Mouse (Mus musculus): ENCODE data around the gene Zdhhc7.
A peak's percentile ranks its signal among the peaks of the same experiment; 100 is the strongest.

The Zdhhc7 gene

DNA sequence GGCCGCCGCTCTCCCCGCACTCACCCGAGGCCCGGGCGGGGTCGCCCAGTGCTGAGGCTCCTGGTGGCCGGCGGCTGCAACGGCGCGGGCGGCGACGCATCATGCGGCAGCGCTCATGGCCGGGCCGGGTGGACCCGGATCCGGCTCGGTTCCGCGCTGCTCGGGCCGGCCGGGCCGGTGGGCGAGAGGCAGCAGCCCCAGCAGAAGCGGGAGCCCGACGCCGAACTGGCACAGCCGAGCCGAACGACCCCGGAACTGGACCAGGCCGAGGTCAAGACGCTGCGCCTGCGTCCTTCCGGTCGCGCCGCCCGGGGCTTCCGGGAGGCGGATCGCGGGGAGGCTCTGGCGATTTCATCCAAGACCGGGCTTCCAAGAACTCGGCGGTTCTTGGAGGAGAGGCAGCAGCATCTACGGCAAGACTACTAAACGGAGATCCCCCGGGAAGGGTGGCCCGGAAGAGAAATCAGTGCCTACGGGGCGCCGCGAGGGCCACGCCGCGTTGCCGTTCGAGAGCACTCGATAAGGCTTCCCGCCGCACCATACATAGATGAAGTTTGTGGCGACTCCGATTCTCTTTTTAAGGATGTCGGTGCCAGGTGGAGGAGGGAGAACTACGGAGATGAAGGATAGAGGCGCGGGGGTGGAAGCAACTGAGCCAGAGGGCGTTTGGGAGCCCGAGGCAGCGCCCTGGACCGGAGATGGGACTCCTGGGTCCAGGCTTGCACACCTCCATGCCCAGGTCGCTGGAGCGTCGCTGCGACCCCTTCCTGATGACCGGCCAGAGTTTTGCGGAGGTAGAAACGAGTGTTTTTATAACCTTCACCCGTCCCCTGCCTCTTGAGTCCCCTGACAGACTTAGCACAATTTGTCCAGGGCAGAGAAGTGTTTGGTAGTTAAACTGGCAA is at the start of gene Zdhhc7:
Gene Zdhhc7, minus strand, starts transcription at position 415 of the 905 bp plus-strand sequence.
- DNase-seq (ENCODE audit: low spot score in 2 of 2) = peak; percentile 81 to 84

DNA sequence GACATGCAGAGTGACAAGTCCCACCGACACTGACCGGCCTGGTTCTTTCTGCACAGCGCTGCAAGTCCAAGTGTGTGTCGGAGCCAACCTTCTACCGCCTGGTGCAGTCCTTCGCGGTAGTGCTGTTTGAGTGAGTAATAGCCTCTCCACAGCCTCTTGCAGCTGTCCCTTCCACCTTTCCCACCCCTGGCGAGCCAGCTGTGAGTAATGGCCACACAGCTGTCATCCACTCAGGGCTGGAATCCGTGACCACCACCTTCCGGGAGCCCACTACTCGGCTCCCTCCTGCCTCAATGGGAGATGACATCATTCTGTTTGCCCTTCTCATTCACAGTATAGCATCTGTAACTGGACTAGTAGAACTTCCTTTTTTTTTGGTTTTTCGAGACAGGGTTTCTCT is 48.7 kb upstream of the Zdhhc7 start:
- DNase-seq (ENCODE audit: low spot score in 2 of 2) = no peak

DNA sequence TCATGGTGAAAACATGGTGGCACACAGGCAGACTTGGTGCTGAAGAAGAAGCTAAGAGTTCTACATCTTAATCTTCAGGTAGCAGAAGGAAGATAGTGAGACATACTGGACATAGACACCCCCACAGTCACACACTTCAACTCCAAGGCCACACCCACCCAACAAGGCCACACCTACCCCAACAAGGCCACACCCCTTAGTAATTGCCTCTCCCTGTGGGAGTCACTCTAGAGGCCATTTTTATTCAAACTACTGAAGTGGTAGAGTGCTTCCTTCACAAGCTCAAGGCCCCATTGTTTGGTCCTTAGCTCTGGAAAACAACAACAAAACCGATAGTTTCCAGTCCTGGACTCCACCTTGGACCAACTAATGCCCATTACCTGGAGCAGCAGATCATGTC is 44.8 kb upstream of the Zdhhc7 start:
- DNase-seq (ENCODE audit: low spot score in 2 of 2) = no peak

DNA sequence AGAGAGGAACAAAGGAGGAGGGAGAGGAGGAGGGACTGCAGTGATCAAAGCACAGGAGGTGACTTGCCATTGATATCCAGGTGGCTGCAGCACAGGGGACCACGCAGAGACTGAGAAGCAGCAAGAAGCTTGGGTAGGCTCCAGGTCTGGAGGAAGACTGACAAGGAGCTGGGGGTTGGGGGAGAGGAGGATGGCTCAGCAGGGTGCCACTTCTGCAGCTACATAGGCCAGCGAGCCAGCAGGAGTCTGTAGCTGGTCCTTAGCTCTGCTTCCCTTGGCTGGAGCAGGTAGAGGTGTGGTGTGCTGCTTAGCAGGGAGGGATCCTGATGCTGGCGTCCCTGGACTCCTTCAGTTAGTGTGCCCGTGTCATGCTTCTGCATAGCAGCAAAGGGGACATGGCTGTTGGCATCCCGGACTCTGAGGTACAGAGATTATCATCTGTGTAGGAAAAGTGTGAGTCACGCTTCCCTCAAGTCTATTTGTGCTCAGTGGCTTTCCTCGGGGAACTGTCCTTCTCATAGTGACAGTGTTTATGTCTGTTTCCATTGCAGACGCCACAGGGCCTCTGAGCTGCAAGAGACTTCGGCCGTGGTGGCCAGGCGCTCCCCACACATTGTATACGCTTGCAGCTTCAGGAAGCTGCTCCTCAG is 43.5 kb upstream of the Zdhhc7 start:
- DNase-seq (ENCODE audit: low spot score in 2 of 2) = no peak

DNA sequence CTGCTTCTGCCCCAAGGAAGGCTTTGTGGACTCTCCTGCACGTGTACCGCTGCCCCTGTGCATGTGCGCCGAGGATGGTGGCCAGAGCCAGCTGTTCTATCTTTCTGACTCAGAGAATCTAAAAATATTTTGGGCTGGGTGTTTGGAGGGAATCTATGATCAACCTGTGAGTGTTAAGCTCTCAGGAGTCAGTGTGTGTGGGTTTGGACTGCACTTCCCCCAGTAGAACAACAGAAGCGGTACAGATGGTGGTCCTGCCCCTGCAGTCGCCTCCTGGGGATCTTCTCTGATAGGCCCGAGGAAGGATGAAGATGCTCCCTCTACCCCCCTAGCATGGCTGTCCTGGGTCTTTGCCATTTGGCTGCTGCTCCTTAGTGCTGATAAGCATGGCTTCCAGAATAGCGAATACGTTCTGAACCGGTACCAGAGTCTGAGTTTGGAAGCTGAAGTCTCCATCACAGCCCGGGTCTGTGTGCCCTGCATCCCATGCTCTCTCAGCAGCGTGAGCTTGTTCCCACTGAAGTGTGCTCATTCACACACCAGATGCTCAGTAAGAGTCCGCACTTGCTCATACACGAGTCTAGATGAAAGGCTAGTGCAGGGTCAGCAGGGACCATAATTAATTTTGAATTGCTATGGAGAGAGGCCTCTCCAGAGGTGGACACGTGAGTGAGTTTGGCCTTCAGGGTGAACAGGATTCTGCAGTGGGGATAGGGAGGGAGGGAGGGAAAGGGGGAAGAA is 42.8 kb upstream of the Zdhhc7 start:
- peak in 1 of 2 experiments; percentile 32 for DNase-seq (ENCODE audit: low spot score in 2 of 2)

- no peak for DNase-seq (ENCODE audit: low spot score in 2 of 2)
Observed at GRCm38 (mm10) chr8:120140769-120141168, 39.5 kb upstream of the Zdhhc7 start.

- DNase-seq (ENCODE audit: low spot score in 2 of 2) = no peak
Observed at GRCm38 (mm10) chr8:120138958-120139357, 37.7 kb upstream of the Zdhhc7 start.

GRCm38 (mm10) chr8:120136618-120137017 is 35.3 kb upstream of the Zdhhc7 start:
- DNase-seq (ENCODE audit: low spot score in 2 of 2) = peak; percentile 56 to 70

DNA sequence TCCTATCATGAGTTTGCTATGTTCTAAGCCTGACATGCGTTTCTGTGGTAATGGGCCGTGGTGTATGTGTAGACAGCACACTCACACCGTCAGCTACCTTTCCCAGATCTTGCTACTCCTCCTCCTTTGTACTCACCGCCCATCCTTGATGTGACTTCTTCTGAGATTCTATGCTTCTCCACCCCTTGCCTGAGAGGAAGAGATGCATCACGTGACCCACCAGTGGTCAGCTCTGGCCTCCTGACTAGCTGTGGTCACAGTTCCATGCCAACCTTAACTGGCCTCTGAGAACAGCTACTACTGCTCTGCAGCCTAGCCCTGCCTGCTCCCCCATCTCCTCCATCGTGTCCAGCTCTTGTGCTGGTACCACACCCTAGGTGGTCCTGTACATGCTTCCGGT is 34.4 kb upstream of the Zdhhc7 start:
- no peak for DNase-seq (ENCODE audit: low spot score in 2 of 2)

- no peak for DNase-seq (ENCODE audit: low spot score in 2 of 2)
Observed at GRCm38 (mm10) chr8:120133169-120133568, 31.9 kb upstream of the Zdhhc7 start.

DNA sequence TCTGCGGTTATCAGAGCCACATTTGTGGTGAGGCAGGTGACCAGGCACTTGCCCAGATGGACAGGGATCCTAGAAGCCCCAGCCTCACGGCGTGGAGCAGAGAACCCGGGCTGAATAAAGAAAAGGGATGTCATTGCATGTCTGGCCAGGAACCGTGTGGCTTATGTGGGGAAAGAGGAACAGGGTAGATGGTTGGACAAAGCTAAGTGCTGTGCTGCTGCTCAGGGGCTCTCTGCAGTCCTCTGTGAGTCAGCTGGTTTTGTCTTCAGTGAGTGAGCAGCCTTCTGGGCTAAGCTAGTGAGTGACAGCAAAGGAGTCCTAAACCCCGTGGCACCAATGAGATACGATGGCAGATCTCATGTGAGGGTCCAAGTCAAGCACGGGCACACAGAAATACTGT is 29.9 kb upstream of the Zdhhc7 start:
- no peak for DNase-seq (ENCODE audit: low spot score in 2 of 2)

DNA sequence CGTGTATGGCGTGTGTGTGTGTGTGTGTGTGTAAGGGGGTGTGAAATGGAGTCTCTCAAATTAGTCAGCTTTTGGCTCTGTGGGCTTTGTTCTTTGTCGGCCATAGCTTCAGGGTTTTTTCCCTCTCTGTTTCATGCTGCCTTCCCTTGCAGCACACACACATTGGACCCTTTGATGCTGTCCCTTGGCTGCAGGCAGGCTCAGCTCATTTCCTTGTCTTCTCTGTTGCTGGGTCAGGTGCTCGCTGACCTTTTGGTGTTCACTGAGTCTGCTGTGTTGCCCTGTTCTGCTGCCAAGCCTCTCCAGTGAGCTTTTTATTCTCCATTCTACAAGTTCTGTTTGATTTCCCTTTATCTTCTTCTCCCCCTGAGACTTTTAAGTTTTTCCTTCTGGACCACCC is 28.3 kb upstream of the Zdhhc7 start:
- no peak for DNase-seq (ENCODE audit: low spot score in 2 of 2)

GRCm38 (mm10) chr8:120126357-120127161 is 25.3 kb upstream of the Zdhhc7 start:
- DNase-seq (ENCODE audit: low spot score in 2 of 2) = peak in 1 of 2 experiments; percentile 56

DNA sequence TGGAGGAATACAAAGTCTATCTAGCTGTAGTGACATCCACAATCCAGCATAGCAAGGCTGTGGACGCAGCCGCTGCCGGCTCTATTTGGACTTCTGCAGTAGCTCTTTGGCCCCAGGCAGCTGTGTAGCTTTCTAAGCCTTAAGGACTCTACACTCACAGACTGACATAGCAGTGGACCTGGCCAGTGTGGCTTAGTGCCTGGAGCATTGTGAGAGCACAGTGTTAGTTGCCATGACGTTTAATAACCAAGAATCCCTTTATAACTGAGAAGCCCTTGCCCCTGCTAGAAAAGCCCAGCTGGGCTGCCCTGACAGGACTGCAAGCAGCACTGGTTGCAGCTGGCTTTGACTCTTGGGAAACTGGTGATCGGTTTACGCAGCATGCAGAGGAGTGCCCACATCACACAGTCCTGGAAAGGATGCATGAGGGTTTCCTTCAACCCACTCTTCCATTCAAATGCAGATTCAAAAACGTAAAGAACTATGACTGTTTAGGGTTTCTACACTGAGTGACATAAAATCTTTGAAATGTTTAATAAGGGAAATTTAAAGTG is 23.6 kb upstream of the Zdhhc7 start:
- no peak for DNase-seq (ENCODE audit: low spot score in 2 of 2)

- DNase-seq (ENCODE audit: low spot score in 2 of 2) = peak in 1 of 2 experiments; percentile 59
Observed at GRCm38 (mm10) chr8:120124261-120124660, 23.0 kb upstream of the Zdhhc7 start.

DNA sequence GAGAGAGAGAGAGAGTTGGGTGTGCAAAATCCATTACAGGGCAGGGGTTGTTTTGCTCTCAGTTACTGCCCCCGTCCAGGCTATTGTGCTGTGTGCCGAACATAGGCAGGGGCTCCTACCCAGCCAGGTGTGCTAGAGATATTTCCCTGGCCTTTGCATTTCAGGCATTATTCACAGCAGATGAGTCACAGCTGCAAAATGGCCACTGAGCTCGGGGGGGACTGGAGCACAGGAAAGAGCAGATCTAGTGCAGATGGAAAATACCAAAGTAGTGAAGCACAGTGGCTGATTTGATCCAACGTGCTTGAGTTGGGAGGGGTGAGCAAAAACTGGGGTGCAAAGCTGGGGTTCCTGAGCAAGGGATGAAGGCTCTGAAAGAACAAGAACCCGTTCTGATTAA is 19.7 kb upstream of the Zdhhc7 start:
- no peak for DNase-seq (ENCODE audit: low spot score in 2 of 2)

DNA sequence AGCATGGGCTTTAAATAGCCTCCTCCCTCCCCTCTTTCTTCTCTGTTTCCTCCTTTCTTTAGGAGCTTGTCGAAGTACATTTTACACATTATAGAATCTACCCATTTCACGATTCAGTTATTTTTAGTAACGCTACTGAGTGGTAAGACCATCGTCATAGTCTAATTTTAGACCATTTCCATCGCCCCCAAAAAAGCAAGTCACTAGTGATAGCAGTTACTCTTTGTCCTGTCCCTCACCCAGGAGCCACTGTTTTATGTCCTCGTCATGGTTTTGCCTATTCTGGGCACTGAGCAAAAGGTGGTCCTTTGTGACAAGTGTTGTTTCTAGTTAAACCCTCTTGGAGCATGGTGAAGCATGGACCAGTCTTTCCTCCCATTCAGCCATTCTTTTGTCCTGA is 18.6 kb upstream of the Zdhhc7 start:
- no peak for DNase-seq (ENCODE audit: low spot score in 2 of 2)

- no peak for DNase-seq (ENCODE audit: low spot score in 2 of 2)
Observed at GRCm38 (mm10) chr8:120119429-120119828, 18.1 kb upstream of the Zdhhc7 start.

GRCm38 (mm10) chr8:120118847-120119246 is 17.6 kb upstream of the Zdhhc7 start:
- no peak for DNase-seq (ENCODE audit: low spot score in 2 of 2)

DNA sequence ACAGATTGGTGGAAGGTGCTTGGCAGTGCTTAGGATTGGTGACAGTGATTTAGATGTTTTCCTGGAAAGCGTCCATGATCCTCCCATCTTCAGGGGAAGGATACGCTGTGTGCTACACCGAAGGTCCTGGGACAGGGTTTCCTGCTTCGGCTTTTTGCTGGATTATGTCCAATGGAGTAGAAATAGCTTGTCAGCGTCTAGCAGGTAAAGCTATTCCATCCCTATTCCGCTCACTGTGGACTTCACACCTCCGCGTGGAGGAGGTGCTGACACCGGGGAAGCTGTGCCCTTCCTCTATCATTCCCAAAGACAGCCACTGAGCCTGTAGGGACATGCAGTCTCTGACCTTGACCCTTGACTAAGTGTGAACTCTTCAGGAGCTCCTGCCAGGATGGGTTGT is 16.9 kb upstream of the Zdhhc7 start:
- no peak for DNase-seq (ENCODE audit: low spot score in 2 of 2)

- DNase-seq (ENCODE audit: low spot score in 2 of 2) = no peak
Observed at GRCm38 (mm10) chr8:120116600-120116999, 15.3 kb upstream of the Zdhhc7 start.

All from heart, adult 9 months (tissue).